Mouse (Mus musculus) forebrain, postnatal 0 days (tissue): ENCODE data around the gene Tm9sf3. TPM values are rescaled to one million over a fixed set of nuclear protein-coding genes. Genes with fewer than 3 reads are reported as not detected.
"Not testable (repeated sequence)": the region's sequence is repeated elsewhere in the genome, so short reads cannot be mapped to it uniquely, and the experiment has no call there.

Source experiments
- ATAC-seq: fragments of 200-750 bp; cut with Nextera tagmentation; 2 replicates; pipeline ENCODE4 v1.8.0; 2017; ENCODE audit warnings: mild to moderate bottlenecking, moderate library complexity
- DNase-seq: peaks from one replicate; pipeline ENCODE4 v3.0.0-alpha.2; 2015
- H3K27ac ChIP-seq: fragments of 300-500 bp; sonication (generic); 2 replicates; pipeline ENCODE4 v1.5.1; 2014; ENCODE audit warnings: low read depth, mild to moderate bottlenecking, antibody characterized with exemption, low read length, moderate library complexity, mixed read lengths
- H3K27me3 ChIP-seq: fragments of 300-500 bp; sonication (generic); 2 replicates; pipeline ENCODE4 v1.6.1; 2014; ENCODE audit warnings: mild to moderate bottlenecking, low read length, mixed read lengths; ENCODE audit not compliant: insufficient read depth
- H3K36me3 ChIP-seq: fragments of 300-500 bp; sonication (generic); 2 replicates; pipeline ENCODE4 v1.6.1; 2014; ENCODE audit warnings: mild to moderate bottlenecking, moderate library complexity; ENCODE audit not compliant: insufficient read depth
- H3K4me1 ChIP-seq: fragments of 300-500 bp; sonication (generic); 2 replicates; pipeline ENCODE4 v1.6.1; 2014; ENCODE audit warnings: antibody characterized with exemption; ENCODE audit not compliant: insufficient read depth
- H3K4me2 ChIP-seq: fragments of 300-500 bp; sonication (generic); 2 replicates; pipeline ENCODE4 v1.6.1; 2014; ENCODE audit warnings: low read depth, mild to moderate bottlenecking, moderate library complexity
- H3K4me3 ChIP-seq: fragments of 300-500 bp; sonication (generic); 2 replicates; pipeline ENCODE4 v1.5.1; 2014; ENCODE audit warnings: low read depth, low read length, mixed read lengths
- H3K9ac ChIP-seq: fragments of 300-500 bp; sonication (generic); 2 replicates; pipeline ENCODE4 v1.6.1; 2014; ENCODE audit warnings: mild to moderate bottlenecking
- H3K9me3 ChIP-seq: fragments of 300-500 bp; sonication (generic); 2 replicates; pipeline ENCODE4 v1.6.1; 2016; ENCODE audit warnings: low read length
- CTCF ChIP-seq: sonication (generic); IDR thresholded peaks from 2 replicates; pipeline ENCODE4 v1.5.1; 2016; ENCODE audit warnings: antibody characterized with exemption, control low read depth, low read depth
- WGBS: fragments of 180-500 bp; shearing (Covaris S2); extraction: QIAGEN DNeasy Blood & Tissue Kit; methylation state at CpG from one replicate; pipeline ENCODE4 v1.1.7; 2014; 5-methylcytosine and 5-hydroxymethylcytosine counted together
- polyA plus RNA-seq: library from polyadenylated mRNA; unstranded; fragments of >200 nt; fragmentation: Nextera tagmentation; extraction: Ambion mirVana; gene quantifications from 2 replicates; pipeline ENCODE4 v1.2.1, GENCODE M21; 2015
- total RNA-seq: library from RNA; depleted of rRNA; stranded (reverse); fragments of >200 nt; gene quantifications from 2 replicates; pipeline ENCODE4 v1.2.3, GENCODE M21; 2014; rRNA removed

The Tm9sf3 gene
- total RNA-seq = 137 and 159 TPM in 2 replicates
- polyA plus RNA-seq = 50.7 and 66.3 TPM in 2 replicates

DNA sequence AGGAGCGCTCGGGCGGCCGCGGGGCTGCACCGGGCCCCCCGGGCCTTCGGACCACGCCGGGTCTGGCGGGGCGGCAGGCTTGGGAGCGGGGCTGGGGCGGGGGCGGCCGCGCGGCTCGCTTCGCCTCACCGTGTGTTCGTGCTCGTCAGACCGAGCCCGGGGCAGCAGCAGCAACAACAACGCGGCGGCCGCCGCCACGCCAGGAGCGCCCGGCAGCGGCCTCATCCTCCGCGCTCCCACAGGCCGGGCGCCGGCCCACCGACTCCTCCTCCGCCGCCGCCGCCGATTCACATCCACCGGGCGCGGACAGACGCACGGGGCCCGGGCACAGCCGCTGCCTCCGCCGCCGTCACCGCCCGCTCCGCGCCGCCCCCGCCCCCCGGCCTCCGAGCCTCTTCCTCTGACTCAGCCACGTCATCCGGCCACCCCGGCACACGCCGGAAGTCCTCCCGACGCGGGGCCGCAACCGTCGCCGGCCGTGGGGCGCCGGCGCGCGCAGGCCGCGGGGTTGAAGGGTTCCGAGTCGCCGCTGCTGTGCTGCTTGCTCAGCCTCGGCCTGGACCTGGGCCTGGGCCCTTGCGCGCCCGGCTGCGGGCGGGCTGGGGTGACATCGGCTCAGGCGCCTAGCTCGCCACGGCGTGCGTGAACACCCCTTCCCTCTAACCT, at the start of gene Tm9sf3:
Gene Tm9sf3 (minus strand): TSS at position 368 of the 666 bp plus-strand sequence.
- no peaks in the 10 kb centered on the region for H3K36me3 ChIP-seq
- H3K9me3 ChIP-seq = no peaks in the 10 kb centered on the region
- peak; percentile 96 for ATAC-seq
- peak within 1 kb of the TSS; percentile 60 for H3K4me2 ChIP-seq
- H3K9ac ChIP-seq = peak within 1 kb of the TSS; percentile 88
- DNase-seq = peak; percentile 89
- peaks cover 6% of the 10 kb centered on the region for H3K4me1 ChIP-seq
- no peak for TF ChIP-seq CTCF
- no peaks in the 10 kb centered on the region for H3K27me3 ChIP-seq
- peak within 1 kb of the TSS; percentile 88 for H3K4me3 ChIP-seq
- WGBS = 0% methylated on average over 57 of the region's 98 CpGs
- H3K27ac ChIP-seq = peak within 1 kb of the TSS; percentile 97

- H3K36me3 ChIP-seq, H3K9me3 ChIP-seq, H3K9ac ChIP-seq, DNase-seq, H3K4me2 ChIP-seq, H3K27me3 ChIP-seq, H3K4me1 ChIP-seq, ATAC-seq, H3K27ac ChIP-seq, H3K4me3 ChIP-seq: not testable (repeated sequence)
- 90% methylated on average over 8 of the region's 8 CpGs for WGBS
Observed at GRCm38 (mm10) chr19:41312587-41312986, 48.8 kb upstream of the Tm9sf3 start.

DNA sequence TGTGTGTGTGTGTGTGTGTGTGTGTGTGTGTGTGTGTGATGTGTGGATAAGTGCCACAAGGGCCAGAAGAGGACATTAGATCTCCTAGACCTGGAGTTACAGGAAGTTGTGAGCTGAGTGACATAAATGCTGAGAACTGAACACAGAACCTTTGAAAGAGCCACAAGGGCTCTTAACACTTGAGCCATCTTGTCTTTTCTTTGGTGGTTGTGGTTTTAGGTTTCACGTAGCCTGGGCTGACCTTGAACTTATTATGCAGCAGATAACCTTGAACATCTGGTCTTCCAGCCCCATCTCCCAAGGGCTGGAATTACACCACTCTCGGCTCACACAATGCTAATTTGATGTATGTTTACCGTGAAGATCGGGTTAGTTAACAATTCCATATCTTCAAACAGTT, 48.2 kb upstream of the Tm9sf3 start:
- no peak overlapping the region for H3K4me3 ChIP-seq
- TF ChIP-seq CTCF = no peak
- no peaks in the 10 kb centered on the region for H3K4me1 ChIP-seq
- H3K4me2 ChIP-seq = no peak overlapping the region
- H3K9ac ChIP-seq = no peak overlapping the region
- DNase-seq (no peak), ATAC-seq (no peak)
- 85% methylated on average over 4 of the region's 4 CpGs for WGBS
- no peaks in the 10 kb centered on the region for H3K9me3 ChIP-seq
- H3K27ac ChIP-seq = no peak overlapping the region
- H3K27me3 ChIP-seq = 0 out of 2 replicates have a peak, but pooled peaks cover 3% of the 10 kb centered on the region
- no peaks in the 10 kb centered on the region for H3K36me3 ChIP-seq

GRCm38 (mm10) chr19:41310971-41311703, 47.3 kb upstream of the Tm9sf3 start:
- no peaks in the 10 kb centered on the region for H3K36me3 ChIP-seq
- 22% methylated on average over 20 of the region's 20 CpGs for WGBS
- DNase-seq = peak; percentile 74
- no peaks in the 10 kb centered on the region for H3K9me3 ChIP-seq
- ATAC-seq = peak; percentile 97
- 0 out of 2 replicates have a peak overlapping the region, but pooled peaks have one; percentile 6 for H3K27ac ChIP-seq
- TF ChIP-seq CTCF = no peak
- H3K4me1 ChIP-seq = no peaks in the 10 kb centered on the region
- H3K4me2 ChIP-seq = peak overlapping the region; percentile 49
- H3K4me3 ChIP-seq = peak overlapping the region; percentile 36
- 0 out of 2 replicates have a peak, but pooled peaks cover 3% of the 10 kb centered on the region for H3K27me3 ChIP-seq
- peak overlapping the region; percentile 25; the same call in 1 of the 2 replicates for H3K9ac ChIP-seq

DNA sequence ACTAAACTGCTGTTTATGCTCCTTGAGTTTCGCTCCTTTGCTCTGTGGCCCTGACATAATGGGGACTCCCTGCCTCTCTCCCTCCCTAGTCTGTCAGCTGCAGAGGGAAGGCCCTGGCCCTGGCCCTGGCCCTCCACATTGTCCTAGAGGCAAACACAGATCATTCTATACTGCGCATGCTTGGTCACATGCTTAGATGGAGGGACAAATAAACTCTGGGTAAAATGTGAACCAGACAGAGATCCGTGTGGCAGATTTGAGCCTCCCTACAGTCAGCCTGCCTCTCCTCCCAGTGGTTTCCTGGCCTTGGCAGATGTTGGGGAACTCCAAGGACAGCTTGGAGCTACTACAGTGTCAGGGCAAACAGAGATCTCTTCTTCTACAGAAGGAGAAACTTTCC, 40.1 kb upstream of the Tm9sf3 start:
- Histone ChIP-seq H3K27ac (no peak overlapping the region), H3K9ac (no peak overlapping the region), H3K27me3 (no peaks in the 10 kb centered on the region), H3K4me3 (no peak overlapping the region), H3K9me3 (no peaks in the 10 kb centered on the region), H3K4me1 (no peaks in the 10 kb centered on the region), H3K36me3 (no peaks in the 10 kb centered on the region), H3K4me2 (no peak overlapping the region)
- DNase-seq (no peak), ATAC-seq (no peak)
- WGBS = 67% methylated on average over 3 of the region's 3 CpGs
- TF ChIP-seq CTCF = no peak

GRCm38 (mm10) chr19:41303433-41303832, 39.6 kb upstream of the Tm9sf3 start:
- no peaks in the 10 kb centered on the region for H3K27me3 ChIP-seq
- no peak for TF ChIP-seq CTCF
- 73% methylated on average over 6 of the region's 6 CpGs for WGBS

GRCm38 (mm10) chr19:41301856-41302255, 38.1 kb upstream of the Tm9sf3 start:
- Histone ChIP-seq H3K9me3 (no peaks in the 10 kb centered on the region), H3K36me3 (no peaks in the 10 kb centered on the region), H3K9ac (no peak overlapping the region), H3K27me3 (no peaks in the 10 kb centered on the region), H3K27ac (no peak overlapping the region), H3K4me2 (no peak overlapping the region), H3K4me3 (no peak overlapping the region), H3K4me1 (no peaks in the 10 kb centered on the region)
- TF ChIP-seq CTCF = no peak
- ATAC-seq = no peak
- no peak for DNase-seq
- 87% methylated on average over 6 of the region's 6 CpGs for WGBS

More at GRCm38 (mm10) chr19:41303433-41303832, 39.6 kb upstream of the Tm9sf3 start:
- Histone ChIP-seq H3K9ac (no peak overlapping the region), H3K4me2 (no peak overlapping the region), H3K9me3 (no peaks in the 10 kb centered on the region), H3K4me1 (no peaks in the 10 kb centered on the region), H3K27ac (no peak overlapping the region), H3K4me3 (no peak overlapping the region), H3K36me3 (no peaks in the 10 kb centered on the region)
- DNase-seq = no peak
- ATAC-seq = no peak
